Mouse (Mus musculus) 416B (cell line): ENCODE data around the gene Sytl2.
A peak's percentile ranks its signal among the peaks of the same experiment; 100 is the strongest.

Experiments used
- DNase-seq: peaks from one replicate; pipeline ENCODE4 v3.0.0; 2011; ENCODE audit warnings: low read depth

Sytl2 gene

GRCm38 (mm10) chr7:90370071-90370851, 68.2 kb downstream of the Sytl2 start:
- peak; percentile 49 for DNase-seq

GRCm38 (mm10) chr7:90372804-90373203, 70.8 kb downstream of the Sytl2 start:
- no peak for DNase-seq

GRCm38 (mm10) chr7:90384411-90384810, 82.4 kb downstream of the Sytl2 start:
- no peak for DNase-seq

DNA sequence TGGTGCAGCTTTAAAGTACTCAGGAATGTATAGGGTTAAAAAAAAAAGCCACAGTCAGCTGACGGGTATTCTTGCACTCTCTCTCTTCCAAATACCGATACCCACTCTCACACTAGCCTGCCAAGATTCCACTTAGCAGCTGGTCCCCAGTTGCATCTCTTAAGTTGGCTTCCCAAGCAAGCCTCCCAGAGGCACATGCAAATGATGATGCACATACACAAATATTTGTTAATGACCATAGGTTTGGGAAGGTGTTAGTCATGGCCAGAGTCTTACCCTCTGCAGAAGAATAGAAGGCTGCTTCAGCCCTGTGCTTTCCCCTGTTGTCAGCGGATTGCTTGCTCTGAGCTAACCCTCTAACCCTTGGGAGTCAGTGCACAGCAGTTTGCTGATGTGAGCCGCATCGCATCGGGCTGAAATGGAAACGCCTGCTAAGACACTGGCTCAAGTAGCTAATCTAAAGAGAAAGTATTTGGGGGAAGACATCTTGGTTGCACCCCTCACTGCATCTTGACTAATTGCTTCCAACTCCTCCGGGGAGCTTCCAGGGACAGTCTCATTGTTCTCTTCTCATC, 84.9 kb downstream of the Sytl2 start:
- DNase-seq = no peak

- DNase-seq = no peak
These were observed 87.7 kb downstream of the Sytl2 start for GRCm38 (mm10) chr7:90389765-90390164.

DNA sequence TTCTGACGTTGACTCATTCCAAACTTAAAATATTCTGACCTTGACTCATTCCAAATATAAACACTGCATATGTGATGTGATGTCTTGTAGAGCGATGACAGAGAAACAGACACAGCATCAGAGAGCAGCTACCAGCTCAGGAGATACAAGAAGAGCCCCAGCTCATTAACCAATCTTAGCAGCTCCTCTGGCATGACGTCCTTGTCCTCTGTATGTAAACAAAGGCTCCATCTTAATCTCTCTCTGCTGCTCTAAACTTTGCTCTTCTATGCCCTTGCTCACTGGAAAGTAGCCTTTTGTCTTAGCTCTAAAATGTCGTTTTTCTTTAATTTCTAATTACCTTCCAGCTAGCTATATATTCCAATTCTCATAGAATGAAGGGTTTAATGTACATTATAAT, 93.0 kb downstream of the Sytl2 start:
- DNase-seq = no peak

GRCm38 (mm10) chr7:90395928-90396327, 93.9 kb downstream of the Sytl2 start:
- DNase-seq = no peak

DNA sequence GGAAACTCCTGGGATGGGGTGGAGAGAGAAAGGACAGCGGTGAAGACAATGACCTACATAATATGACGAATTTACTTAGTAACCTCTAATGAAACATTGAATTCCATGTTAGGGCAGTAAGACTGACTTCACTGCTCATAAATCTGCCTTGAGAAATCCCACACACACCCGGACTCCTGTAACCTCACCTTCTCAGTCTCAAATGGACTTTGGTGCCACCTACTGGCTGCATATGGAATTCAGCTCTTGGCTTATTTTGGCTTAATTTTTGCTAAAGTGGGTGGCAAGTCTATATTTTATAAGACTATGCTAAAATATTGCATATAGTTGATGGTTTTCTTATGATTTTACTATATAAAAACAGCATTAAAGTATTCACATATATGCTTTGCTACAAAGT, 107.9 kb downstream of the Sytl2 start:
- DNase-seq = peak; percentile 75

- no peak for DNase-seq
These were observed 124.3 kb downstream of the Sytl2 start, which contains the start of gene Ccdc89 for GRCm38 (mm10) chr7:90426020-90427001. TSS of gene Ccdc89 (plus strand) at chr7:90426577.

GRCm38 (mm10) chr7:90427006-90427405, 125.0 kb downstream of the Sytl2 start:
- DNase-seq = no peak

DNA sequence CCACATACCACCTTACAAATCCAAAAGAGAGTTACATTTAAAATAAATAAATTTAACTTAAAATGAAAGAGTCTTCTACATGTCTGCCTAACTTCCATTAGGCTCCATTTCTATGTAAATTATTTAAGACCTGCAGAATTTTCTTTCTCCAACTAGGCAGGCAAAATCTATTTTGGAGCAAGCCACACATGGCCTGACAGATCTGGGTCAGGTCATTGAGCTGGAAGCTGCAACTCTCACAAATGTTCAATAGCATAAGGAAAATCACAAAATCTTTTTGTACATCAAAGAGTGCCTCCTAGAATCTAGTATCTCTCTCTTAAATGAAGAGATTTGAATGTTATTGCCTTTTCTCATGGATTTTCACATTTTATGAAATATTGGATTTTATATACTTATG, 130.2 kb downstream of the Sytl2 start:
- DNase-seq = no peak

GRCm38 (mm10) chr7:90440044-90440443, 138.0 kb downstream of the Sytl2 start:
- DNase-seq = no peak

- peak; percentile 34 for DNase-seq
These were observed 140.0 kb downstream of the Sytl2 start for GRCm38 (mm10) chr7:90442070-90442469.

DNA sequence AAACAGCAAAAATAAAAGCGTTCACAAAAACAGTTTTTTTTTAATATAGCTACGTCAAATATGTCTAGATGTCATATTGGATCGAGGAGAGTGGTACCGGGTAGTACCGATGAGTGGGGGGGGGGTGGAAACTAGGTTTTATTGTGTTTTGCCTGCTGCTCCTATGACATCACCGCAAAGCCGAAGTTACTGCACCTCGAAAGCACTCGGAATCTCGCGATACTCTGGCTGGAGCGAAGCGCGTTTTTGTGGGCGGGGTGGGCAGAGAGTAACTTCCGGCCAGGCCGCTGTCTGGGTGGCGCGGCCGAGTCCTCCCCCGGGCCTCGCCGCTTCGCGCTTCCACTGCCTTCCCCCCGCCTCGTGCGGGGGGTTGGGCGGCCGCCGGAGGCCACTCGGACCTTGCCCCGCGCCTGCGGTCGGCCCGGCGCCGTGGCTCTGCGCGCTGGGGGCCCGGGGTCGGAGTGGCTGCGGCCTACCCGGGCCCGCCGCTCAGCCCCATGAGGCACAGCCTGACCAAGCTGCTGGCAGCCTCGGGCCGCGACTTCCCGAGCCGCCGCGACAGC, 140.5 kb downstream of the Sytl2 start, which contains the start of gene Crebzf:
TSS of gene Crebzf (plus strand) at position 212 of the 563 bp plus-strand sequence.
- peak; percentile 98 for DNase-seq

DNA sequence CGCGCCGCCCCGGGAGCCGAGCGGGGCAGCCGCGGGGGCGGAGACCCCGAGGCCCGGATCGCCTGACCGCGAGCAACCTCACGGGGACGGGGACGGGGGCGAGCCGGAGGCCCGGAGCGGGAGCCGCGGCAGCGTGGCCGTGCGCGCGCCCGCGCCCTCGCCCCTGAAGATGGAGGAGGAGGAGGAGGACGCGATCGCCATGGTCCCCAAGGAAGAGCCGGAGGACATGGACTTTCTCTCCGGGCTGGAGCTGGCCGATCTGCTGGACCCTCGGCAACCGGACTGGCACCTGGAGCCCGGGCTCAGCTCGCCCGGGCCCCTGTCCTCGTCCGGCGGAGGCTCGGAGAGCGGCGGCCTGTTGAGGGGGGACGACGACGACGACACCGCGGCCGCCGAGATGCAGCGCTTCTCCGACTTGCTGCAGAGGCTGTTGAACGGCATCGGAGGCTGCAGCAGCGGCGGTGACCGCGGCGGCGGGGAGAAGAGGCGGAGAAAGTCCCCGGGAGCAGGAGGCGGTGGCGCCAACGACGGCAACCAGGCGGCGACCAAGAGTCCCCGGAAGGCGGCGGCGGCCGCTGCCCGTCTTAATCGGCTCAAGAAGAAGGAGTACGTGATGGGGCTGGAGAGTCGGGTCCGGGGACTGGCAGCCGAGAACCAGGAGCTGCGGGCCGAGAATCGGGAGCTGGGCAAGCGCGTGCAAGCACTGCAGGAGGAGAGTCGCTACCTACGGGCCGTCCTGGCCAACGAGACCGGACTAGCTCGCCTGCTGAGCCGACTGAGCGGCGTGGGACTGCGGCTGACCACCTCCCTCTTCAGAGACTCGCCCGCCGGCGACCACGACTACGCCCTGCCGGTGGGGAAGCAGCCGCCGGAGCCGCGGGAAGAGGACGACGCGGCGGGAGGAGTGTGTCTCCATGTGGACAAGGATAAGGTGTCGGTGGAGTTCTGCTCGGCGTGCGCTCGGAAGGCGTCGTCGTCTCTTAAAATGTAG, 141.3 kb downstream of the Sytl2 start:
- peak; percentile 51 for DNase-seq

DNA sequence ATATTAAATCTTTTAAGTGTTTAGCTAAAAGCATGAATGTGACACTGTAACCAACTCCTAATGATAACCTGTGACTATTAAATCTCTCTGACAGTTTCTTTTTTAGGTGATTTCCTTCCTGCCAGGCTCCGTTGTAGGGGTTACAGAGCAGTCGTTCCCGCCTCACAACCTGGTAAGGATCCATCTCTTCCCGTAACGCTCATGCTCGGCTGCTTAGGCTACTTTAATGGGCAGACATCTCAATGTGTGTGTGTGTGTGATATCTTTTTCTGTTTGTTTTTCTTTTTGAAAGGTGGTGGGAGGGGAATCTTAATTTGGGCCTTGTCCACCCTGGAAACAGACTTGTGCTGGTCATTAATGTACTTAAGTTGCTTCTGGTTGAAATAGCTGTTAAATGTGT, 142.2 kb downstream of the Sytl2 start:
- DNase-seq = peak; percentile 33

DNA sequence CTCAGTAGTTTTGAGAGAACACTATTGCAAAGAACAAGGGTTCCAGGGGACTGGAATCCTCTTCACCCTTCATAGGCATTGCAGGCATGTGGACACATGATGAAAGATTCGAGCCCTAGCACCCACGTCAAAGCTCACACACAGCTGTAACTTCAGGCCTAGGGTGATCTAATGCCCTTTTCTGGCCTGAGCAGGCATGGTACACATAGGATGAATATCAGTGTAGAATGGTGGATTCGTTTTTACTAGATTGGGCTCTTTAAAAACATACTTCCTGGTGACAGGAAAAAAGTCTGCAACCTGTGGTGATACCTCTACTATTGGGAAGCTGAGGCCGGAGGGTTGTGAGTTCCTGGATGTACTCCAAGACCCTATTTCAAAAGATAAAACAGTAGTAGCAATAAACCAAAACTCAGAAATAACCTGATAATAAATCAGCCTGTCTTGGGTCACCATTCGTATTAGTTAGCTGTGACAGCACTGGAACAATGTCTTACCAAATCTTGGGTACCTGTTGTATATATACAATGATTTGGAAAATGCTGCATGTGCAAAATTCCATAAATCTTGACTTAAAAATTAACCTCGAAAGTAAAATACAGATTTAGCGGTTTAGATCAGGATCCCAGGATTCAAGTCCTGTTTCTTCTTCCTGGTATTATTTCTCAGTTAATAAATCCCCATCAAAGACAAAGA, 154.2 kb downstream of the Sytl2 start:
- peak; percentile 33 for DNase-seq

DNA sequence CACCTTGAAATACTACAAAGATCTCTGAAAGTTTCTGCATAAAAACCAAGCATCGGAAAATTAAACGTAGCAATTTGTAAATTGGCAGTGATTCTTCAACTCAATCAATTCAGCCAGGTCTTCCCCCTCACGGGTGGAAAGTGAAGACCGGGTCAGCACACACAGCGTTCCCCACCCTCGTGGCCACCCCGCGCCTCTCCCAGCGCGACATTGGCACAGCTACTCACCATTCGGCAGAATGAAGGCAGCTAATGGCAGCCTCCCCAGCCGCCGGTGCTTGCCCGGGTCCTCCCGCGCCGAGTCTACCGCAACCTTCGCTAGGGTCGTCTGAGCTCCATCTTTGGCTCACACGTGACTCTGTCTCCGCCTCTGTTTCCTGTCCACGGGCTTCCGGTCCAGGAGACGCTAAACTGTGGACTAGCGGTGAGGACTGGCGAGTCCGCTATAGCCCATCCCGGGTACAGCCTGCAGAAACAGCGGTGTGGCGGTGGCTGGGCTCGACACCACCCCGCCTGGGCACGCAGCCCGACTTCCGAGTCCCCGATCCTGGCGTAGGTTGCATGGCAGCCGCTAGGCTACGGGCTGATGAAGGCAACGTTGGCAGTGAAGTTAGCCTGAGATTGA, 154.9 kb downstream of the Sytl2 start, which contains the start of gene Tmem126a:
TSS of gene Tmem126a (minus strand) at position 385 of the 624 bp plus-strand sequence.
- DNase-seq = peak; percentile 92

GRCm38 (mm10) chr7:90457517-90457916, 155.5 kb downstream of the Sytl2 start:
- no peak for DNase-seq
